Comparison of ENCODE assay signal across 15 mouse cellular contexts in the genomic region with DNA sequence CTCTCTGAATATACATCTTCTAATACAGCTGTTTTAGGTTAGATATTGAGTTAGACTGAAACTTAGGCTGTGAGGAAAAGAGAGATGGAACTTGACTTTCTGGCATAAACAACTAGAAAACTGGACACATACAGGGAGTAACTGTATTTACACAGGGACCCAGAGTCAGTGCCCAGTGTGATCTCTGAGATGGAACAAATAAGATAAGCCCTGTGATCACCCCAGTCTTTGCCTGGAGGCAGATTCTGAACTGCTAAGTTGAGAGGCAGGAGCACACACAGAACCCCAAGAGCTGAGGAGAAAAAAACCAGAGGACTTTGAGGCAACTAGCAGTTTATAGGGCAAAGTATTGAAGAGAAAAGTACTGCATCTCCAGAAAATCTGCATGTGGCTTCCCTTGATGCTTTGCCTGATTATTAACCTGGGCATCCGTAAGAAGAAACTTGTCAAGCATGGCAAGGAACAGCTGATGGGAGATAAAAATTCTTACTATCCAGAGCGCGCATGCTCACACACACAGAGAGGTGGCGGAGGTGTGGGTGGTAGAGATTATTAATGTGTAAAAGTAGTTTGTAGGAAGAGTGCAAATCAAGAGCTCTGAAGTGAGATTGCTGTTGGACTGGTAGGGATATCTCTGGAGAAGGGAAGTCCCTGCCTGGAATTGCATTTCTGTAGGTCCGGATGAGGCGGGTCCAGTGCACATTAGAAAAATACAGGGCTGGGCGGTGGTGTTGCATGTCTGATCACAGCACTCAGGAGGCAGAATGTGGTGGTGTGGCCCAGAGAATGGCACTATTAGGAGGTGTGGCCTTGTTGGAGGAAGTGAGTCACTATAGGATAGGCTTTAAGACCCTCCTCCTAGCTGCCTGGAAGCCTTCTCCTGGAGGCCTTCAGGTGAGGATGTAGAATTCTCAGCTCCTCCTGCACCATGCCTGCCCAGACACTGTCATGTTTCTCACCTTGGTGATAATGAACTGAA. TPM values are rescaled to one million over a fixed set of nuclear protein-coding genes. Genes with fewer than 3 reads are reported as not detected.
DNase-seq lines count a peak whose midpoint lies in the region; ATAC-seq lines count a peak whose summit lies in the region.
"Had no signal": no experiment of that assay in that cellular context is flagged by ENCODE, and none has a peak within 500 bp of the region (broad histone marks: within the 10 kb centered on the region; RNA-seq: fewer than 3 reads in every experiment).

No protein-coding gene starts in this region.

- H3K27me3 ChIP-seq in liver, embryonic 15.5 days = no peaks in the 10 kb centered on the region
- H3K27me3 ChIP-seq in midbrain, embryonic 16.5 days (ENCODE audit: control insufficient read depth, insufficient read depth, low read depth, low read length) = no peaks in the 10 kb centered on the region
- H3K27me3 ChIP-seq in neural tube, embryonic 15.5 days (replicated peaks) = no peaks in the 10 kb centered on the region
- H3K27me3 ChIP-seq: hindbrain, embryonic 12.5 days had no signal

- H3K4me2 ChIP-seq in liver, embryonic 15.5 days = no peak overlapping the region
- no peak overlapping the region for H3K4me2 ChIP-seq in midbrain, embryonic 16.5 days (ENCODE audit: low read length)
- H3K4me2 ChIP-seq in neural tube, embryonic 15.5 days = no peak overlapping the region
- H3K4me2 ChIP-seq: hindbrain, embryonic 12.5 days; midbrain, embryonic 11.5 days had no signal

- peaks cover 37% of the 10 kb centered on the region for H3K4me1 ChIP-seq in liver, embryonic 15.5 days (replicated peaks)
- H3K4me1 ChIP-seq in midbrain, embryonic 16.5 days (ENCODE audit: control insufficient read depth, insufficient read depth, low read length) = no peaks in the 10 kb centered on the region
- no peaks in the 10 kb centered on the region for H3K4me1 ChIP-seq in neural tube, embryonic 15.5 days
- H3K4me1 ChIP-seq: forebrain, embryonic 10.5 days; hindbrain, embryonic 12.5 days had no signal

- no peak overlapping the region for H3K9ac ChIP-seq in liver, embryonic 15.5 days
- H3K9ac ChIP-seq in midbrain, embryonic 16.5 days (ENCODE audit: low read depth, low read length) = no peak overlapping the region
- no peak overlapping the region for H3K9ac ChIP-seq in neural tube, embryonic 15.5 days (replicated peaks)
- H3K9ac ChIP-seq: hindbrain, embryonic 12.5 days; liver, embryonic 14.5 days had no signal

- H3K36me3 ChIP-seq in liver, embryonic 15.5 days (replicated peaks) = no peaks in the 10 kb centered on the region
- no peaks in the 10 kb centered on the region for H3K36me3 ChIP-seq in midbrain, embryonic 16.5 days (ENCODE audit: control insufficient read depth, insufficient read depth, low read length)
- H3K36me3 ChIP-seq in neural tube, embryonic 15.5 days = no peaks in the 10 kb centered on the region
- H3K36me3 ChIP-seq: forebrain, embryonic 10.5 days; hindbrain, embryonic 12.5 days had no signal

- H3K4me3 ChIP-seq in liver, embryonic 15.5 days (replicated peaks) = no peak overlapping the region
- H3K4me3 ChIP-seq in midbrain, embryonic 16.5 days (ENCODE audit: low read depth, low read length) = no peak overlapping the region
- H3K4me3 ChIP-seq in neural tube, embryonic 15.5 days (replicated peaks) = no peak overlapping the region
- H3K4me3 ChIP-seq: forebrain, embryonic 10.5 days; hindbrain, embryonic 12.5 days had no signal

- peak; percentile 47 for ATAC-seq in liver, embryonic 15.5 days (ENCODE audit: insufficient read depth)
- ATAC-seq in midbrain, embryonic 16.5 days = no peak
- ATAC-seq in neural tube, embryonic 15.5 days (ENCODE audit: low FRiP score) = no peak

- H3K27ac ChIP-seq in liver, embryonic 15.5 days (replicated peaks) = peak overlapping the region; percentile 26; the same call in 1 of the 2 replicates
- H3K27ac ChIP-seq in midbrain, embryonic 16.5 days (ENCODE audit: low read length) = no peak overlapping the region
- no peak overlapping the region for H3K27ac ChIP-seq in neural tube, embryonic 15.5 days (replicated peaks)
- H3K27ac ChIP-seq: forebrain, embryonic 10.5 days; hindbrain, embryonic 12.5 days; liver, embryonic 14.5 days had no signal

- peak; percentile 60 for DNase-seq in ES-CJ7 (ENCODE audit: low read depth, low spot score)
- DNase-seq in brain, adult 2 months (ENCODE audit: low read depth, low spot score) = peak; percentile 43
- DNase-seq in kidney, postnatal 10 days = peak; percentile 45
- DNase-seq in natural killer cell, adult 2 months (ENCODE audit: low spot score in 2 of 2) = no peak
- DNase-seq: cerebellum, adult 9-11 months; gastrocnemius, postnatal 14 days; lung, postnatal 36 days had no signal

- no peaks in the 10 kb centered on the region for H3K9me3 ChIP-seq in liver, embryonic 15.5 days (replicated peaks)
- H3K9me3 ChIP-seq in midbrain, embryonic 16.5 days (replicated peaks; ENCODE audit: control insufficient read depth, low read length, poor library complexity, severe bottlenecking) = peaks cover 3% of the 10 kb centered on the region; the same call in 1 of the 2 replicates
- peaks cover 8% of the 10 kb centered on the region; the same call in 1 of the 2 replicates for H3K9me3 ChIP-seq in neural tube, embryonic 15.5 days (replicated peaks)

- WGBS in liver, embryonic 15.5 days (ENCODE audit: insufficient replicate concordance) = 55% methylated on average over 7 of the region's 7 CpGs
- WGBS in midbrain, embryonic 16.5 days = 94% methylated on average over 7 of the region's 7 CpGs
- 88% methylated on average over 7 of the region's 7 CpGs for whole genome bisulfite sequencing in neural tube, embryonic 15.5 days

RNA-seq across cellular contexts. Expression of a gene that starts 33.2 kb away (rescaled TPM):
- 16.4 and 18.0 TPM in 2 replicates for polyA plus RNA-seq in liver, embryonic 15.5 days (2015; fragmentation: Nextera tagmentation; extraction: Ambion mirVana)
- polyA plus RNA-seq in midbrain, embryonic 16.5 days (2015; fragmentation: Nextera tagmentation; extraction: Ambion mirVana) = 15.3 and 16.0 TPM in 2 replicates
- polyA plus RNA-seq in neural tube, embryonic 15.5 days (2015; fragmentation: Nextera tagmentation; extraction: Ambion mirVana) = 16.2 and 16.7 TPM in 2 replicates

RNA-seq across cellular contexts. Expression of a gene that starts 33.5 kb away (rescaled TPM):
- polyA plus RNA-seq in liver, embryonic 15.5 days (2015; fragmentation: Nextera tagmentation; extraction: Ambion mirVana) = 0.14 TPM in 2 replicates
- polyA plus RNA-seq in midbrain, embryonic 16.5 days (2015; fragmentation: Nextera tagmentation; extraction: Ambion mirVana) = not detected in 2 replicates
- polyA plus RNA-seq in neural tube, embryonic 15.5 days (2015; fragmentation: Nextera tagmentation; extraction: Ambion mirVana) = not detected in 2 replicates
- polyA plus RNA-seq: embryonic facial prominence, embryonic 14.5 days had no signal

Comparison
In these comparisons a context has a peak if more than half of its experiments do, and no peak if none do; other contexts are left out.
1. DNase-seq: peak in ES-CJ7 (single experiment), brain, adult 2 months (single experiment) and kidney, postnatal 10 days (single experiment); none in natural killer cell, adult 2 months (0 of 2).